Mouse (Mus musculus): ENCODE results near the gene Tbc1d1. TPM values are rescaled to one million over a fixed set of nuclear protein-coding genes. Genes with fewer than 3 reads are reported as not detected.

The Tbc1d1 gene
- total and polyA plus RNA-seq, 3 experiments: 26.0 to 38.6 (median 31.9) TPM

- H3K9ac ChIP-seq (ENCODE audit: insufficient read depth, low read depth): peak overlapping the region; percentile 59
- peaks cover 0 to 23% of the 10 kb centered on the region in 2 experiments for H3K36me3 ChIP-seq (replicated peaks in 1 of 2; ENCODE audit: control insufficient read depth in 1 of 2, insufficient read depth in 1 of 2, low read length in 1 of 2)
- DNase-seq (ENCODE audit: extremely low read depth): no peak
- peak overlapping the region; percentile 60 to 75 (median 73) for H3K4me3 ChIP-seq (replicated peaks in 1 of 3; ENCODE audit: low read depth in 2 of 3, low read length in 2 of 3, poor library complexity in 1 of 3)
- dilution Hi-C loops (cut with MboI; ENCODE audit: extremely low pct_ligation_motif_present, extremely low pct_unique_long_range_greater_than_20kb, low sequenced_read_pairs): no loop called here
- no peaks in the 10 kb centered on the region for H3K27me3 ChIP-seq (replicated peaks)
- peaks cover 4% of the 10 kb centered on the region; the same call in 1 of the 2 replicates for H3K79me2 ChIP-seq (replicated peaks; ENCODE audit: control insufficient read depth, extremely low read depth, insufficient read depth, poor library complexity, severe bottlenecking)
- TF ChIP-seq UBTF (IDR thresholded peaks at IDR 0.05; ENCODE audit: low read depth, low read length) (no peak), CHD2 (IDR thresholded peaks at IDR 0.05; ENCODE audit: low read length) (0 out of 2 replicates have a peak, but pooled peaks have one; percentile 22)
- no peaks in the 10 kb centered on the region for H3K9me3 ChIP-seq (replicated peaks; ENCODE audit: low read length)
- peak overlapping the region; percentile 89 for H3K4me2 ChIP-seq (ENCODE audit: insufficient read depth, low read depth, poor library complexity, severe bottlenecking)
- H3K4me1 ChIP-seq (ENCODE audit: control insufficient read depth in 1 of 2, insufficient read depth in 2 of 2): peaks cover 7 to 62% of the 10 kb centered on the region in 2 experiments
- no peak overlapping the region for H3K27ac ChIP-seq (ENCODE audit: insufficient read depth, low read depth)
- in situ Hi-C loops (cut with MboI; ENCODE audit: low pct_ligation_motif_present, low pct_unique_long_range_greater_than_20kb, low sequenced_read_pairs): no loop called here
Measured at GRCm38 (mm10) chr5:64230507-64231041, 74.5 kb downstream of the Tbc1d1 start.

GRCm38 (mm10) chr5:64232872-64233271 is 76.8 kb downstream of the Tbc1d1 start:
- DNase-seq (ENCODE audit: extremely low read depth): no peak
- H3K36me3 ChIP-seq (replicated peaks in 1 of 2; ENCODE audit: control insufficient read depth in 1 of 2, insufficient read depth in 1 of 2, low read length in 1 of 2): peaks cover 0 to 12% of the 10 kb centered on the region in 2 experiments
- H3K27ac ChIP-seq (ENCODE audit: insufficient read depth, low read depth): no peak overlapping the region
- TF ChIP-seq E2F4 (IDR thresholded peaks at IDR 0.05; ENCODE audit: insufficient replicate concordance, low read depth, low read length): no peak
- TF ChIP-seq BHLHE40 (IDR thresholded peaks at IDR 0.05; ENCODE audit: low read depth, low read length): no peak
- no peak for TF ChIP-seq KAT2A (IDR thresholded peaks at IDR 0.05; ENCODE audit: insufficient replicate concordance, low read length)
- TF ChIP-seq TBP (conservative IDR thresholded peaks at IDR 0.05; ENCODE audit: low read depth, low read length): no peak
- TF ChIP-seq SMC3 (IDR thresholded peaks at IDR 0.05; ENCODE audit: low read depth, low read length): no peak
- TF ChIP-seq POLR2A (IDR thresholded peaks at IDR 0.05; ENCODE audit: low read depth, low read length): no peak
- TF ChIP-seq UBTF (IDR thresholded peaks at IDR 0.05; ENCODE audit: low read depth, low read length): no peak
- TF ChIP-seq RCOR1 (conservative IDR thresholded peaks at IDR 0.05; ENCODE audit: low read depth, low read length): no peak
- TF ChIP-seq MAZ (IDR thresholded peaks at IDR 0.05; ENCODE audit: low read depth, low read length): no peak
- TF ChIP-seq MYC (IDR thresholded peaks at IDR 0.05; ENCODE audit: low read depth, low read length): no peak
- TF ChIP-seq NRF1 (IDR thresholded peaks at IDR 0.05; ENCODE audit: low read depth, low read length): no peak
- TF ChIP-seq ELF1 (IDR thresholded peaks at IDR 0.05; ENCODE audit: low read depth, low read length): no peak
- no peak for TF ChIP-seq USF2 (conservative IDR thresholded peaks at IDR 0.05; ENCODE audit: low read depth, low read length)
- no peak for TF ChIP-seq CHD2 (IDR thresholded peaks at IDR 0.05; ENCODE audit: low read length)
- no peak for TF ChIP-seq HCFC1 (IDR thresholded peaks at IDR 0.05; ENCODE audit: low read depth, low read length)
- no peak for TF ChIP-seq MAFK (IDR thresholded peaks at IDR 0.05; ENCODE audit: insufficient replicate concordance, low read length)
- H3K4me2 ChIP-seq (ENCODE audit: insufficient read depth, low read depth, poor library complexity, severe bottlenecking): no peak overlapping the region
- H3K9me3 ChIP-seq (replicated peaks; ENCODE audit: low read length): no peaks in the 10 kb centered on the region
- H3K4me3 ChIP-seq (replicated peaks in 1 of 3; ENCODE audit: low read depth in 2 of 3, low read length in 2 of 3, poor library complexity in 1 of 3): no peak overlapping the region
- H3K27me3 ChIP-seq (replicated peaks): no peaks in the 10 kb centered on the region
- H3K4me1 ChIP-seq (ENCODE audit: control insufficient read depth in 1 of 2, insufficient read depth in 2 of 2): peaks cover 11 to 82% of the 10 kb centered on the region in 2 experiments
- in situ Hi-C loops (cut with MboI; ENCODE audit: low pct_ligation_motif_present, low pct_unique_long_range_greater_than_20kb, low sequenced_read_pairs): no loop called here
- no peak overlapping the region for H3K9ac ChIP-seq (ENCODE audit: insufficient read depth, low read depth)
- dilution Hi-C loops (cut with MboI; ENCODE audit: extremely low pct_ligation_motif_present, extremely low pct_unique_long_range_greater_than_20kb, low sequenced_read_pairs): no loop called here
- peaks cover 6% of the 10 kb centered on the region; the same call in 1 of the 2 replicates for H3K79me2 ChIP-seq (replicated peaks; ENCODE audit: control insufficient read depth, extremely low read depth, insufficient read depth, poor library complexity, severe bottlenecking)
